Mouse (Mus musculus): ENCODE data around the gene 5730455P16Rik. TPM values are rescaled to one million over a fixed set of nuclear protein-coding genes. Genes with fewer than 3 reads are reported as not detected.

The 5730455P16Rik gene
- polyA plus RNA-seq (2014; fragmentation: Illumina TruSeq; extraction: RNeasy Lipid Tissue Mini Kit (QIAGEN cat#74804); ENCODE audit: low read depth, low replicate concordance): 35.7 TPM

DNA sequence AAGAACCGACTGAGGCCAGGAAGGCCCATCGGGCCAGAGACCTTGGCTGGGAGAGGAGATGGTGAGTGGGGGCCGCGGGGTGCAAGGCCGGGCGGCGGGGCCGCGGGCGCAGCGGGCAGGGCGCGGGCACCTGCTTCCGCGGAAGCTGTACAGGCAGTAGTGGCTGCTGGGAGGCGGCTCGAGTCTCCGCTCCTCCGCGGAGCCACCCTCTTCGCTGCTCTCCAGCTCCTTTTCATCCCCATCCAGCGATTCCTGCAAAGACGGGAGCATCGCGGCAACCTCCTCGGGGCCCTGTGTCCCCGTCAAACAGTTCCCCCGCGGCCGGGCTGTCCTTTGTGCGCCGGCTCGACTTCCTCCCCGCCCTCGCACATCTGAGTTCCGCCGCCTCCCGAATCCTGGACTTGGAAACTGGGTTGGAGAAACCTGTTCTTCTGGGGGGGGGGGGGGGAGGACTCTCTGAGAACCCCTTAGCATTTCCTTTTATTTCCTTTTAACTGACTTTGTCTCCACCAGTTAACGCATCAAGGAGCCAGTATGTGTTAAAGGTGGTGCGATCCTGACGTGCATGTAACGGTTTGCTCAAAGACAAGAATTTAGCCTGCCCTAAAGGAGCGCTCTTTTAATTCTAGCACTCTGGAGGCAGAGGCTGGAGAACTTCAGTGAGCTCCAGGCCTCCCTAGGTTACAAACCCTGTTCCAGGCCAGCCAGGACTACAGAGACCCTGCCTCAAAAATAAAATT, at the start of gene 5730455P16Rik:
TSS of gene 5730455P16Rik (minus strand) at position 323 of the 740 bp plus-strand sequence.

DNA sequence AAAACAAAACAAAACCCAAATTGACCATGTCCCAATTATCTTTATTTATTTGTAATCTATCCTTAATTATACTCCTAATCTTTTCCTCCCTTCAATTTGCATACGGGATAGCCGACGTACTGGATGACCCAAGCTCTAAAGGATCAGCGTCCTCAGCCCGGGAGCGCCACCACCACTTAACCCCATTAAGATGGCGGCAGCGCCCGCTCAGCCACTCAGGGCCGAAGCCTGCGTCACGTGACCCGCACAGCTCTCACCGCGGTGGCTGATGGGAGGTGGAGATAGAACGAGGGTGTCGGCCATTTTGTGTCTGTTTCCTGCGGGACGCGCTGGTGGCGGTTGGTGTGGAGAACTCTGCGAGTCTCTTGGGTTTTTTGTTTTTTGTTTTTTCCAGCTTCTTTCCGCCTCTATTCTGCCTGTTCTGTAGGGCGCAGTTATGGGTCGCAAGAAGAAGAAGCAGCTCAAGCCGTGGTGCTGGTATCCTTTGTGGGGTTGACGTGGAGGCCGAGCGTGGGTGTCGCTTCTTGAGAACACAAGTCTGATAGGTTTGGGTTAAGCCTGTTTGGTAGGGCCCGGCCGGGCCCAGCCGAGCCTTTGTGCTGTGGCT, 5.3 kb upstream of the 5730455P16Rik start, which contains the start of gene Zfp207:
TSS of gene Zfp207 (plus strand) at position 261 of the 607 bp plus-strand sequence.

Other genes with a start within 250 kb of the 5730455P16Rik start
- 31.1 TPM for gene Tefm, start 235.9 kb downstream of the 5730455P16Rik start, polyA plus RNA-seq (2014; fragmentation: Illumina TruSeq; extraction: RNeasy Lipid Tissue Mini Kit (QIAGEN cat#74804); ENCODE audit: low read depth, low replicate concordance)
- 10.6 TPM for gene Adap2, start 223.9 kb downstream of the 5730455P16Rik start, polyA plus RNA-seq (2014; fragmentation: Illumina TruSeq; extraction: RNeasy Lipid Tissue Mini Kit (QIAGEN cat#74804); ENCODE audit: low read depth, low replicate concordance)
- gene Rnf135, start 194.2 kb downstream of the 5730455P16Rik start, polyA plus RNA-seq (2014; fragmentation: Illumina TruSeq; extraction: RNeasy Lipid Tissue Mini Kit (QIAGEN cat#74804); ENCODE audit: low read depth, low replicate concordance): 5.6 TPM
- 111 TPM for gene Rhot1, start 169.0 kb downstream of the 5730455P16Rik start, polyA plus RNA-seq (2014; fragmentation: Illumina TruSeq; extraction: RNeasy Lipid Tissue Mini Kit (QIAGEN cat#74804); ENCODE audit: low read depth, low replicate concordance)
- 0.57 TPM for gene Rhbdl3, start 77.1 kb downstream of the 5730455P16Rik start, polyA plus RNA-seq (2014; fragmentation: Illumina TruSeq; extraction: RNeasy Lipid Tissue Mini Kit (QIAGEN cat#74804); ENCODE audit: low read depth, low replicate concordance)
- 187 TPM for gene Zfp207, start 5.2 kb upstream of the 5730455P16Rik start, polyA plus RNA-seq (2014; fragmentation: Illumina TruSeq; extraction: RNeasy Lipid Tissue Mini Kit (QIAGEN cat#74804); ENCODE audit: low read depth, low replicate concordance)
- 147 TPM for gene Psmd11, start 50.6 kb upstream of the 5730455P16Rik start, polyA plus RNA-seq (2014; fragmentation: Illumina TruSeq; extraction: RNeasy Lipid Tissue Mini Kit (QIAGEN cat#74804); ENCODE audit: low read depth, low replicate concordance)
- 0.16 TPM for gene Cdk5r1, start 99.0 kb upstream of the 5730455P16Rik start, polyA plus RNA-seq (2014; fragmentation: Illumina TruSeq; extraction: RNeasy Lipid Tissue Mini Kit (QIAGEN cat#74804); ENCODE audit: low read depth, low replicate concordance)

Measured in kidney, adult 10 weeks (tissue).